Mouse (Mus musculus) kidney, postnatal 36 days (tissue): ENCODE measurements around the gene Fam189a1.
A peak's percentile ranks its signal among the peaks of the same experiment; 100 is the strongest.

Experiments used
- DNase-seq, 2 experiments: peaks; one replicate each; pipeline ENCODE4 v3.0.0; 2021 to 2022; ENCODE audit warnings: mixed read lengths in 2 of 2

The Fam189a1 gene

GRCm38 (mm10) chr7:64725967-64726695 is 430.2 kb downstream of the Fam189a1 start:
- no peak for DNase-seq

GRCm38 (mm10) chr7:64724409-64724808 is 432.0 kb downstream of the Fam189a1 start:
- no peak for DNase-seq

- no peak for DNase-seq
These were observed 433.1 kb downstream of the Fam189a1 start for GRCm38 (mm10) chr7:64723313-64723712.

- peak in 1 of 2 experiments; percentile 42 for DNase-seq
These were observed 440.1 kb downstream of the Fam189a1 start for GRCm38 (mm10) chr7:64716286-64716685.

GRCm38 (mm10) chr7:64709520-64710262 is 446.7 kb downstream of the Fam189a1 start:
- peak in 1 of 2 experiments; percentile 28 for DNase-seq

GRCm38 (mm10) chr7:64708176-64708575 is 448.2 kb downstream of the Fam189a1 start:
- DNase-seq: no peak
